Mouse (Mus musculus) liver, postnatal 0 days (tissue): ENCODE measurements at regions not wholly inside any gene's neighbourhood (a gene's known extent, or its start where the extent isn't known, plus 50 kb on each side); places are given as distances from the start of the nearest gene placed in this dataset.

Source experiments
- CTCF ChIP-seq: sonication (generic); IDR thresholded peaks from 2 replicates; pipeline ENCODE4 v1.5.1; 2016; ENCODE audit warnings: antibody characterized with exemption, low read depth
- EP300 ChIP-seq: IDR thresholded peaks from 2 replicates; pipeline ENCODE4 v1.6.1; 2016; ENCODE audit warnings: antibody characterized with exemption, low read depth, mild to moderate bottlenecking

DNA sequence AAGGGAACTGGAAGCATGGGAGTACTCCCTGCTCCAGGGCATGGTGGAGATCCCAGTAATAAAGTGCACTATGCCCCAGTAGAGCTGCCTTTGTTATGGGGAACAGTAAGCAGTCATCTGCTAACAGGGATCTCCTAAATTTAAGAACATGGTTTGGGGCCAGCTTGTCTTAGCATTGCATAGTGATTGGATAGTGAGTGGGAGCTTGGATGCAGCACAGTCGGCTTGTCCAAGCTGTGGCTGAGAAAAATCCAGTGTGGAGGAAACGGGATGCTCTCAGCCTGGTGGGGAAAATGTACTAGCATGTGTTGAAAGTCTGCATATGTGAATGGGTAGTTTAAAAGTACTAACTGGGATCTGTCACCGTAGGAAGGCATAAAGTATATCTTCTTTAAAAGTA is 326.6 kb upstream of the Apob start:
- TF ChIP-seq CTCF (no peak), EP300 (no peak)
